Mouse (Mus musculus) left cerebral cortex, postnatal 36 days (tissue): ENCODE results near the gene Adra2b. TPM values are rescaled to one million over a fixed set of nuclear protein-coding genes. Genes with fewer than 3 reads are reported as not detected.

Source experiments
- DNase-seq, 2 experiments: peaks; one replicate each; pipeline ENCODE4 v3.0.0; 2021 to 2022; ENCODE audit warnings: low spot score in 2 of 2, mixed read lengths in 1 of 2
- intact Hi-C: fragments of 180-260 bp; cut with DNase I; formaldehyde crosslinking; loops from one replicate; pipeline ENCODE4 v1.15.1; 2025
- total RNA-seq, 2 experiments: library from RNA; stranded (reverse); gene quantifications; 2 replicates each; pipeline ENCODE4 v1.2.3; 2021

Gene Adra2b
- total RNA-seq, 2 experiments from 2014 or later: 0.25 to 0.97 TPM

DNA sequence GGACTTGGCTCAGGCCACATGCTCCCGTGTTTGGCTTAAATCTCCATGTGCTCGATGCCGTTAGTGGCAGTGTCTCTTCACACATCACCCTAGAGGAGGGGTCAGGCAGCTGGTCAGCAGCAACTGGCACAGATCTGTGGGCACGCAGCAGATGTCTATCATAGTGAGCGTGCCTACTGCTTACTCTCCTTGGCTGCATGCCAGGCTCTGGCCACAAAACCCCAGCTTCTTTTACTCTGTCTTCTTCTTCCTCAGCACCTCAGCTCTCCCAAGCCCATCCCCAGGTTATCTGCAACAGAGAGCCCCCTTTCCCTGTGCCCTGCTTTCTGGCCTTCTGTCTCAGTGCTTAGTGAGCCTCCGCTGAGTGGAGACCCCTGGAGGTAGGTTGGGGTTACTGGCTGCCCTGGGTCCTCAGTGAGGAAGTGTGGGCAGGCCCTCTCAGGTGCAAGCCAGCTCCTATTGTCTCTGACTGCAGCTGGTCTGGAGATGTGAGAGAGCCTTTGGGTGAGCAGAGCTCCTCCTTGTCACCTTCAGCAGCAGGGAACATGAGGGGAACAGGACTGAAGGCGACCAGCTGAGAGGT lies 12.8 kb downstream of the Adra2b start:
- intact Hi-C loops: no loop called here
- no peak for DNase-seq

GRCm38 (mm10) chr2:127376423-127377051 lies 13.5 kb downstream of the Adra2b start:
- intact Hi-C loops: no loop called here
- DNase-seq: no peak

DNA sequence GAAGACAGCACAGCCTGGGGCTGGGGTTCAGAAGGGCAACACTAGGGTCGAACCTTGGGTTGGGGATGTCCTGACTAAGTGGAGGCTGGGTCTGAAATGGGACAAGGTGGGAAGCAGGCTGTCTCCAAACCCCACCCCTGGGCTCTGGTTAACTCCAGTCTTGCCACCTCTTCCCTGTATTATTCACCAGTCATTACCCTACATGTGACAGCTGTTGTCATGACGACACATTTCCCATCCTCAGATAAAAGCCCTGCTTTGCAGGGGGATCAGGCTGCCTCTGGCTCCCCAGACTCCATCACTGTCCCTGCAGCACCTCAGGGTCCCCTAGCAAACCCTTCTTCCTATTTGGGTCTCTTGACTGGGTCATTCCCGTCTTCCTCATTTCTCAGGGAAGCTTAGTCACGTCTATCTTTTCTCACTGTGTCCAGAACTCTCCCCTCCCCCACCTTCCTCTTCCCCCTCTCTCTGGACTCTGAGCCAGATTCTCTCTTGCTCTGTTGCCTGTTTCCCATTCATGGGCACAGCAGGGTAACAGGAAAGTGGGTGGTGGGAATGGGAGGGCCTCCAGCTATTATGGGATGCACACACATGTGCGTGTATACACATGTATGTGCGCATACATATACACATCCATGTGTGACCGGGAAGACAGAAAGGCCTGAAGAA lies 15.1 kb downstream of the Adra2b start:
- intact Hi-C loops: no loop called here
- DNase-seq: no peak

GRCm38 (mm10) chr2:127378611-127378990 lies 15.6 kb downstream of the Adra2b start:
- intact Hi-C loops: no loop called here
- DNase-seq: no peak

DNA sequence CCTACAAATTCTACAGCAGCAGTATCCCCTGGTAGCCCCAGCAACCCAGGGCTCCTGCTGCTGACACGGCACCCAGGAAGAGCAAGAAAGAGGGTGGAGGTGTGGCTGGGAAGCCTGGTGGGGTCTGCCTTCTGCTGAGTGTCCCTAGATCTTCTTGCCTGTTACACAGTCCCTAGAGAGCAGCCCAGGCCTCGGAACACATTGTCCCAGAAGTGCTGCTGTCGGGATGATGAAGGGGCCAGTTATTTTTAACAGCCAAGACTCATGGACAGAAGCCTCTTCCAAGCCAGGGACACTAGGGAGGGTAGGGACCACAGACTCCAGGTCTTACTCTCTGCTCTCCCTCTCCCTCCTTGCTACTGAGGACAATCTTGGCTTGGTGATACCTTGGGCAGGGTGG lies 16.2 kb downstream of the Adra2b start:
- no peak for DNase-seq
- intact Hi-C loops: no loop called here

DNA sequence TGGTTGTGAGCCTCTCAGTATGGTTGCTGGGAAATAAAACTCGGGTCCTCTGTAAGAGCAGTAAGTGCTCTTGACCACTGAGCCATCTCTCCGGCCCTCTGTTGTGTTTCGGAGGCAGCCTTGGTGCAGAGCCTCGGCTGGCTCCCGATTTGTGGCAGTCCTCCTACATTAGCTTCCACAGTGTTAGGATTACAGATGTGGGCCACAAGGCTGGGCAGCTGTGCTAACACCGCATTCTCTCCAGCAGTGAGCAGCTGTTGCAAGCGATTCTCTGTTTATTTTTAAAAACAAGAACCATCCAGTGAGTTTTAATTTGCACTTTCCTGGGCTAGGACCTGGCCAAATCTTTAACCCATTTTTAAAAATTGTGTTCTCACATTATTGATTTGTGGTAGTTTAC lies 20.9 kb downstream of the Adra2b start:
- no peak for DNase-seq
- intact Hi-C loops: no loop called here

GRCm38 (mm10) chr2:127387521-127387920 lies 24.5 kb downstream of the Adra2b start:
- intact Hi-C loops: no loop called here
- DNase-seq: no peak

DNA sequence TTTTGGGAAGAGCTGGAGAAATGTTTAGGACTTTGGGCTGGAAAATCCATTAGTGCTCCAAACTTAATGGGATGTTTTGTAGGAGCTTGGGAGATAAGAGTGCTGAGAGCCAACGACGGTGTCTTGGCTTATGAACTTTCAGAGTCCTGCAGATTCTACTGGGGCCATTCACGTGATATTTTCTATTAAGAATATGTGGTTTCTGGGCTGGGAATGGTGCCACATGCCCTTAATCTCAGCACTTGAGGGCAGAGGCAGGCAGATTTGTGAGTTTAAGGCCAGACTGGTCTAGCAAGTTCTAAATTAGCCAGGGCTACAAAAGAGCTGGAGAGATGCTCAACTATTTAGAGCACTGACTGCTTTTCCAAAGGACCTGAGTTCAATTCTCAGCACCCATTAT lies 27.3 kb downstream of the Adra2b start:
- intact Hi-C loops: no loop called here
- DNase-seq: no peak

DNA sequence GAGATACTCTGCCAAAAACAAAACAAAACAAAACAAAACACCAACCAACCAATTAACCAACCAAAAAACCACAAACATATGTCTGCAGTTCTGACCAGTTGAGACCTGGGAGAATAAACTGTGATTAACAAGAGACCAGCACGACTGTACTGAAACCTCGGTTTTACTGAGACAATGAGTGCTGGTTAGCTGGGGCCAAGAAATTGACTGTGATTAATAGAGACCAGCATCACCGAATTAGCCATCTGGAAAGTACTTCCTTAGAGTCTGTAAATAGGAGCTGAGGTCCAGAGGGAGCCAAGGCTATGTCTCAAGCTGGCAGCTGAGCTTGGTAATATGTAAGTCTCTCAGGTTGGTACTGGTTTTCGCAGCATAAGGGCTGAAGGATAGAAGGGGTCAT lies 27.8 kb downstream of the Adra2b start:
- intact Hi-C loops: no loop called here
- no peak for DNase-seq

DNA sequence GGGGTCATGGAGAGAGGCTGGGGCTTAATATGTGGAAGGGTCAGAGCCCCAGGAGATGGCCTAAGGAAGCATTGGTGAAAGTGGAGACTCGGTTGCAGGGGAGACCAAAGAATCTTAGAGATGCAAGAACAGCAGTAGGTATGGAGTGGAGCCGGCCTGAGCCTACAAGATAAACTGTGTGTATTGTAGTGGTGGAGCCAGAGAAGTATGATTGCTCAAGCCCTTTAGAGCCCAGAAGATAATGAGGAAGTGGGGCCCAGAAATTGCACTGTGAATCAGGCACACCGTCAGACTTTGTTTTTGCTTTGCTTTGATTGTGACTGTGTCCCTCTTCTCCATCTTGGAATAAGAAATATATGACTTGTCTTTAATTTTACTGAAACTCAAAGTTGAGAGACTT lies 28.3 kb downstream of the Adra2b start:
- no peak for DNase-seq
- intact Hi-C loops: no loop called here

- DNase-seq: no peak
- intact Hi-C loops: no loop called here
These were observed 31.7 kb downstream of the Adra2b start for GRCm38 (mm10) chr2:127394606-127395161.

DNA sequence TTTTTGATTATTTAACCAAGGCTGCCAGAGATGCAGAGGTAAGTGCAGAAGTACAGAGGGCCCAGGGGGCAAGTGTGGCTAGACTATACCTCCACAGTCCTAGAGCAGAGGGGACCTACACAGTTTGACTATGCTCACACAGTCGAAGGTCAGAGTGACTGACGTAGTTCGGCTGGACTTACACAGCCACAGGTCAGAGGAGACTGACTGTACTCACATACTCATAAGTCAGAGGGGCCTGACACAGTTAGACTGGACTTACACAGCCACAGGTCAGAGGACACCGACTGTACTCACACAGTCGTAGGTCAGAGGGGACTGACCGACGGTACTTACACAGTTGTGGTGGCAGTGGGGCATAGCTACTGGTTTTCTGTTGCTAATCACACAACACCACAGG lies 35.7 kb downstream of the Adra2b start:
- intact Hi-C loops: no loop called here
- DNase-seq: no peak

DNA sequence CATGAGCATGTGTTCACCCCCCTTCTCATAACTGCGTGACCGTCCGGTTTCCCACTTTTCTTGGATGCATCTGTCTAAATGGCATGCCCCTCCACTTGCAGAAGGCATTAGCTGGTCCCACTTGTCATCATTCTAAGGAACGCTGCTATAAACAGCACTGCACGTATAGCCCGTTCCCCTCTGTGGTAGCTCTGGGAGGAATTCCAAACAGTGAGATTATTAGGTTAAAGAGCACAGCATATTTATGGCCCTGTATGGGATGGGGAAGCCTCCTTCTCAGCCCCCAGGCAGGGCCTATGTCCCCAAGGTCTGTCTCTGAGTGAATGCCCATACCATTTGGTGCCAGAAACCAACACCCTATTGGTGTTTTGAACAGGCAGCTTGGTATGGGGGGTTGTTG lies 48.1 kb downstream of the Adra2b start:
- intact Hi-C loops: loop anchor here (5.0 kb wide), 1 partner anchor 39 kb away; no protein-coding TSS in a partner anchor
- DNase-seq: no peak

DNA sequence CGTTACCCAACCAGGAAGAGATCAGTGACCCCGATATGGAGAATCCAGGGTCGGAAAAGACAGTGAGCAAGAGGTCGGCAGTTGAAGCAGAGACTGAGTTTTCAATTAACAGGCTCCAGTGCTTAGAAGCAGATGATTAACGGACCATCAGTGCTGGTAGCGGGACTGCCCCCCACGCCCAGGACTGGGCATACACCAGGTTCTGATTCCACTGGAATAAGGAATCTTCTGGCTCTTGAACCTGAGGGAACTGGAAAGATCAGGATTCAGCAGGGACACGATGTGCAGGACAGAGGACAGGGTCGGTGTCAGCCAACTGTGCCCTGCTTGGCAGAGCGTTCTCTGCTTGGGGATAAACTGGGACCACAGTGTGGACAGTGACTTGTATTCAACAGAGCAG lies 52.8 kb downstream of the Adra2b start:
- intact Hi-C loops: no loop called here
- DNase-seq: no peak

GRCm38 (mm10) chr2:127416706-127417105 lies 53.7 kb downstream of the Adra2b start:
- intact Hi-C loops: no loop called here
- DNase-seq: no peak

Other genes with a start within 250 kb of the Adra2b start
- 1 to 10 TPM; 1.8 to 1.9 TPM for gene Ncaph, start 229.3 kb upstream of the Adra2b start, total RNA-seq
- 1 to 10 TPM; 1.8 to 2.6 TPM for gene Itpripl1, start 219.8 kb upstream of the Adra2b start, total RNA-seq
- gene 1810024B03Rik, start 154.9 kb upstream of the Adra2b start, total RNA-seq: 1 to 10 TPM in 1 of 2 experiments, under 1 TPM in 1; 0.69 to 1.4 TPM
- gene Snrnp200, start 154.8 kb upstream of the Adra2b start, total RNA-seq: 10 to 100 TPM; 84.5 to 87.8 TPM
- 10 to 100 TPM; 77.3 to 90.5 TPM for gene Ciao1, start 115.4 kb upstream of the Adra2b start, total RNA-seq
- 10 to 100 TPM; 74.1 to 87.5 TPM for gene Tmem127, start 115.3 kb upstream of the Adra2b start, total RNA-seq
- gene Stard7, start 93.0 kb upstream of the Adra2b start, total RNA-seq: 100 to 1,000 TPM; 107 to 119 TPM
- 1 to 10 TPM; 1.6 to 2.5 TPM for gene Dusp2, start 27.0 kb upstream of the Adra2b start, total RNA-seq
- gene Astl, start 24.6 kb upstream of the Adra2b start, total RNA-seq: not detected
- under 1 TPM in 1 of 2 experiments, not detected in 1; 0.63 TPM for gene Gpat2, start 62.0 kb downstream of the Adra2b start, total RNA-seq
- 10 to 100 TPM; 21.2 to 21.9 TPM for gene Fahd2a, start 81.4 kb downstream of the Adra2b start, total RNA-seq
- gene Kcnip3, start 158.9 kb downstream of the Adra2b start, total RNA-seq: 100 to 1,000 TPM; 130 to 133 TPM
- gene Prom2, start 178.3 kb downstream of the Adra2b start, total RNA-seq: under 1 TPM; 0.11 to 0.17 TPM
- 1 to 10 TPM; 7.6 to 8.6 TPM for gene Zfp661, start 223.9 kb downstream of the Adra2b start, total RNA-seq
- gene Mrps5, start 224.0 kb downstream of the Adra2b start, total RNA-seq: 100 to 1,000 TPM in 1 of 2 experiments, 10 to 100 TPM in 1; 80.0 to 102 TPM